Mouse (Mus musculus) gastrocnemius, postnatal 10 days (tissue): ENCODE measurements around the gene Atg7. TPM values are rescaled to one million over a fixed set of nuclear protein-coding genes. Genes with fewer than 3 reads are reported as not detected.

Experiments used
- DNase-seq: peaks from one replicate; pipeline ENCODE4 v3.0.0; 2021; ENCODE audit warnings: mixed read lengths
- total RNA-seq, 2 experiments: library from RNA; stranded (reverse); gene quantifications; 2 replicates each; pipeline ENCODE4 v1.2.3; 2021

Gene Atg7
- total RNA-seq, 2 experiments from 2014 or later = 9.1 to 10.9 TPM

- DNase-seq = no peak
These were observed 175.6 kb downstream of the Atg7 start for GRCm38 (mm10) chr6:114818471-114818870.

- DNase-seq = no peak
These were observed 177.1 kb downstream of the Atg7 start for GRCm38 (mm10) chr6:114819971-114820481.

GRCm38 (mm10) chr6:114821646-114822045 is 178.7 kb downstream of the Atg7 start:
- DNase-seq = no peak

- no peak for DNase-seq
These were observed 184.0 kb downstream of the Atg7 start for GRCm38 (mm10) chr6:114826889-114827288.

- no peak for DNase-seq
These were observed 187.0 kb downstream of the Atg7 start for GRCm38 (mm10) chr6:114829660-114830438.

GRCm38 (mm10) chr6:114831807-114832206 is 188.9 kb downstream of the Atg7 start:
- no peak for DNase-seq

- DNase-seq = no peak
These were observed 190.3 kb downstream of the Atg7 start for GRCm38 (mm10) chr6:114833058-114833685.

- no peak for DNase-seq
These were observed 191.0 kb downstream of the Atg7 start for GRCm38 (mm10) chr6:114833791-114834346.

GRCm38 (mm10) chr6:114835344-114835743 is 192.4 kb downstream of the Atg7 start:
- no peak for DNase-seq

- no peak for DNase-seq
These were observed 192.9 kb downstream of the Atg7 start for GRCm38 (mm10) chr6:114835752-114836151.

- no peak for DNase-seq
These were observed 193.5 kb downstream of the Atg7 start for GRCm38 (mm10) chr6:114836433-114836832.

GRCm38 (mm10) chr6:114838872-114839271 is 196.0 kb downstream of the Atg7 start:
- no peak for DNase-seq

GRCm38 (mm10) chr6:114840012-114840411 is 197.1 kb downstream of the Atg7 start:
- no peak for DNase-seq

GRCm38 (mm10) chr6:114842131-114842530 is 199.2 kb downstream of the Atg7 start:
- no peak for DNase-seq

GRCm38 (mm10) chr6:114842863-114843262 is 200.0 kb downstream of the Atg7 start:
- DNase-seq = no peak

- no peak for DNase-seq
These were observed 203.4 kb downstream of the Atg7 start for GRCm38 (mm10) chr6:114846153-114846772.

GRCm38 (mm10) chr6:114847582-114848174 is 204.8 kb downstream of the Atg7 start:
- DNase-seq = no peak

GRCm38 (mm10) chr6:114848761-114849160 is 205.9 kb downstream of the Atg7 start:
- no peak for DNase-seq

GRCm38 (mm10) chr6:114849787-114850186 is 206.9 kb downstream of the Atg7 start:
- no peak for DNase-seq

GRCm38 (mm10) chr6:114851688-114852087 is 208.8 kb downstream of the Atg7 start:
- no peak for DNase-seq

- no peak for DNase-seq
These were observed 209.8 kb downstream of the Atg7 start for GRCm38 (mm10) chr6:114852739-114853138.

- DNase-seq = no peak
These were observed 211.5 kb downstream of the Atg7 start for GRCm38 (mm10) chr6:114854368-114854767.
